Mouse (Mus musculus) stomach, embryonic 14.5 days (tissue): Measurements from ENCODE around the gene Nr5a2. TPM values are rescaled to one million over a fixed set of nuclear protein-coding genes. Genes with fewer than 3 reads are reported as not detected.

Source experiments
- ATAC-seq: fragments of 200-750 bp; cut with Nextera tagmentation; 2 replicates; pipeline ENCODE4 v1.8.0; 2017; ENCODE audit warnings: low read depth, moderate TSS enrichment; ENCODE audit not compliant: insufficient number of reproducible peaks, insufficient read depth, low FRiP score
- H3K27ac ChIP-seq: fragments of 300-500 bp; sonication (generic); 2 replicates; pipeline ENCODE4 v1.5.1; 2014; ENCODE audit warnings: mild to moderate bottlenecking, low read length, moderate library complexity, mixed read lengths
- H3K27me3 ChIP-seq: fragments of 300-500 bp; sonication (generic); 2 replicates; pipeline ENCODE4 v1.6.1; 2014; ENCODE audit warnings: low read length, control low read depth, mixed read lengths; ENCODE audit not compliant: control insufficient read depth, insufficient read depth
- H3K36me3 ChIP-seq: fragments of 300-500 bp; sonication (generic); 2 replicates; pipeline ENCODE4 v1.6.1; 2014; ENCODE audit warnings: mild to moderate bottlenecking, control low read depth, low read length, moderate library complexity, mixed read lengths; ENCODE audit not compliant: control insufficient read depth, insufficient read depth
- H3K4me1 ChIP-seq: fragments of 300-500 bp; sonication (generic); 2 replicates; pipeline ENCODE4 v1.6.1; 2014; ENCODE audit warnings: low read length, control low read depth, mixed read lengths; ENCODE audit not compliant: control insufficient read depth, insufficient read depth
- H3K4me2 ChIP-seq: fragments of 300-500 bp; sonication (generic); replicated peaks from 2 replicates; pipeline ENCODE4 v1.6.1; 2014; ENCODE audit warnings: low read depth, low read length, control low read depth
- H3K4me3 ChIP-seq: fragments of 300-500 bp; sonication (generic); 2 replicates; pipeline ENCODE4 v1.5.1; 2014; ENCODE audit warnings: low read depth, low read length, control low read depth
- H3K9ac ChIP-seq: fragments of 300-500 bp; sonication (generic); replicated peaks from 2 replicates; pipeline ENCODE4 v1.6.1; 2014; ENCODE audit warnings: low read depth, mild to moderate bottlenecking, control low read depth, low read length, moderate library complexity, mixed read lengths
- H3K9me3 ChIP-seq: fragments of 300-500 bp; sonication (generic); 2 replicates; pipeline ENCODE4 v1.6.1; 2016; ENCODE audit warnings: low read depth, low read length, control low read depth; ENCODE audit not compliant: control insufficient read depth
- WGBS: fragments of 180-500 bp; shearing (Covaris S2); extraction: QIAGEN DNeasy Blood & Tissue Kit; methylation state at CpG from one replicate; pipeline ENCODE4 v1.1.7; 2014; 5-methylcytosine and 5-hydroxymethylcytosine counted together
- polyA plus RNA-seq: library from polyadenylated mRNA; unstranded; fragments of >200 nt; fragmentation: Nextera tagmentation; extraction: Ambion mirVana; gene quantifications from 2 replicates; pipeline ENCODE4 v1.2.1, GENCODE M21; 2014

Gene Nr5a2
- 1.4 and 3.5 TPM in 2 replicates for polyA plus RNA-seq

GRCm38 (mm10) chr1:136960428-136961012 is at the start of gene Nr5a2:
TSS of gene Nr5a2 (minus strand) at chr1:136960448.
- peak; percentile 80 for ATAC-seq
- peaks cover 5% of the 10 kb centered on the region; the same call in 1 of the 2 replicates for H3K27me3 ChIP-seq
- H3K4me3 ChIP-seq, result peak within 1 kb of the TSS; percentile 9; the same call in 1 of the 2 replicates
- H3K36me3 ChIP-seq, result no peaks in the 10 kb centered on the region
- 33% methylated on average over 4 of the region's 4 CpGs for WGBS
- no peak within 1 kb of the TSS for H3K27ac ChIP-seq
- no peak within 1 kb of the TSS for H3K4me2 ChIP-seq
- no peaks in the 10 kb centered on the region for H3K9me3 ChIP-seq
- H3K4me1 ChIP-seq, result no peaks in the 10 kb centered on the region
- H3K9ac ChIP-seq, result no peak within 1 kb of the TSS; the same call in 1 of the 2 replicates

DNA sequence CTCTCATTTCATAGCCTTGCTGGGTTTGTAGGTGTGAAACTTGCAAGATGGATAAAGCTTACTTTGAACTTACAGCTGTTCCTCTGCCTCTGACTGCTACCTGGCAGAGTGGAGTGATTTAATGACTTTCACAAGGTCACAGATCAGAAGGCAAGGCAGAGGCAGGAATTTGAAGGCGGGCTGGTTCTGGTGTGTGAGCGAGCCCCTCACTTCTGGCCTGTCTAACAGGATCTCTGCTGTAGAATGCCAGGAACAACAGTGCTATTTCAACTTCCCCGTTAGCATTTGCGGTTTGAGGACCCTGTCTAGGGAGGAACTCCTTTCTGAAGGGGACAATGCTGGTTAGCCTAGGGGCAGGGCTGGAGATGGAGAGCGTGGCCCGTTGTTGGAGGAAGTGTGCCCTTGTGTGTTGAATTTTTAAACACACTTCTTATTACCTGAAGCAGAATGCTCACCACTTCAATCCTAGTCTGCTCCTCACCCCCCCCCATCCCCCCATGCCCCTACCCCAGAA is 48.5 kb upstream of the Nr5a2 start:
- ATAC-seq, result no peak
- Histone ChIP-seq H3K27ac (no peak overlapping the region), H3K9ac (no peak overlapping the region), H3K4me3 (no peak overlapping the region), H3K9me3 (no peaks in the 10 kb centered on the region), H3K4me1 (no peaks in the 10 kb centered on the region), H3K27me3 (no peaks in the 10 kb centered on the region), H3K4me2 (no peak overlapping the region), H3K36me3 (no peaks in the 10 kb centered on the region)
- 65% methylated on average over 6 of the region's 6 CpGs for WGBS

GRCm38 (mm10) chr1:137003816-137004215 is 43.6 kb upstream of the Nr5a2 start:
- WGBS, result 96% methylated on average over 1 of the region's 1 CpGs
- ATAC-seq, result no peak
- Histone ChIP-seq H3K4me1 (no peaks in the 10 kb centered on the region), H3K9ac (no peak overlapping the region), H3K27me3 (no peaks in the 10 kb centered on the region), H3K4me2 (no peak overlapping the region), H3K4me3 (no peak overlapping the region), H3K9me3 (no peaks in the 10 kb centered on the region; the same call in 1 of the 2 replicates), H3K27ac (no peak overlapping the region), H3K36me3 (no peaks in the 10 kb centered on the region)

GRCm38 (mm10) chr1:137003144-137003543 is 42.9 kb upstream of the Nr5a2 start:
- no peak overlapping the region for H3K4me2 ChIP-seq
- no peaks in the 10 kb centered on the region for H3K27me3 ChIP-seq
- H3K9ac ChIP-seq, result no peak overlapping the region
- H3K36me3 ChIP-seq, result no peaks in the 10 kb centered on the region
- no peak overlapping the region for H3K27ac ChIP-seq
- H3K4me3 ChIP-seq, result no peak overlapping the region
- H3K9me3 ChIP-seq, result no peaks in the 10 kb centered on the region; the same call in 1 of the 2 replicates
- no peaks in the 10 kb centered on the region for H3K4me1 ChIP-seq
- WGBS, result 100% methylated on average over 1 of the region's 1 CpGs
- no peak for ATAC-seq

DNA sequence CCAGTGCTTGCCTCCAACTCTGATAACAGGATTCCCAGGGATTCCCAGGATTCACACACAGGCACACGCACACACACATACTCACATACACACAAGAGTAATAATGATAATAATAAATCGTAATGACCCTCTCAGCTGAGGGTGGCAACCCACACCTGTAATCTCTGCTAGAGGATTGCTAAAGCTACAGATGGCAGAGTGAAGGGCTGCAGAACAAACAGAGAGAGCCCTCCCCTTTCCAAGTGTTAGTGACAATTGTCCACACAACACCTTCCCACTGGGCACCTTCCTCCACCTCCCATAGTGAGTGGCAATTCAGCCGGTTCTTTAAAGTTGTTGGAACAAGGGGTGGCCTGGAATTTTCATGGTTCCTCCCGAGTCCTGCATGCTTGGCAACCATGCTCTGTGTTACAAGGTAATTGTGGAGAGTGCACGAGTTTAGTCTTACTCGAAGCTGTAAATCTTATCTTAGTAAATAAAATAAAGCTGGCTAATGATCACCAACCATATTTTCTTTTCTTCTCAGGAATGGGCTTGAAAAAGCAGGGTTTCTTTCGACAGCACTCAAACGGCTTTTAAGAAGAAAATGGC is 31.6 kb upstream of the Nr5a2 start:
- Histone ChIP-seq H3K4me1 (no peaks in the 10 kb centered on the region), H3K36me3 (no peaks in the 10 kb centered on the region), H3K27ac (no peak overlapping the region), H3K9ac (no peak overlapping the region), H3K27me3 (no peaks in the 10 kb centered on the region), H3K9me3 (no peaks in the 10 kb centered on the region), H3K4me3 (no peak overlapping the region), H3K4me2 (no peak overlapping the region)
- WGBS, result 52% methylated on average over 8 of the region's 8 CpGs
- ATAC-seq, result no peak

GRCm38 (mm10) chr1:136980253-136980893 is 20.1 kb upstream of the Nr5a2 start:
- Histone ChIP-seq H3K9me3 (no peaks in the 10 kb centered on the region), H3K36me3 (no peaks in the 10 kb centered on the region), H3K4me2 (no peak overlapping the region), H3K9ac (no peak overlapping the region), H3K27me3 (no peaks in the 10 kb centered on the region), H3K27ac (no peak overlapping the region), H3K4me3 (no peak overlapping the region), H3K4me1 (no peaks in the 10 kb centered on the region)
- peak; percentile 67 for ATAC-seq
- WGBS, result 52% methylated on average over 5 of the region's 5 CpGs

GRCm38 (mm10) chr1:136977867-136978266 is 17.6 kb upstream of the Nr5a2 start:
- no peaks in the 10 kb centered on the region for H3K9me3 ChIP-seq
- no peak overlapping the region for H3K4me2 ChIP-seq
- no peak for ATAC-seq
- no peak overlapping the region for H3K27ac ChIP-seq
- no peaks in the 10 kb centered on the region for H3K27me3 ChIP-seq
- 78% methylated on average over 3 of the region's 3 CpGs for WGBS
- no peak overlapping the region for H3K9ac ChIP-seq
- H3K4me1 ChIP-seq, result no peaks in the 10 kb centered on the region
- H3K4me3 ChIP-seq, result no peak overlapping the region
- no peaks in the 10 kb centered on the region for H3K36me3 ChIP-seq

DNA sequence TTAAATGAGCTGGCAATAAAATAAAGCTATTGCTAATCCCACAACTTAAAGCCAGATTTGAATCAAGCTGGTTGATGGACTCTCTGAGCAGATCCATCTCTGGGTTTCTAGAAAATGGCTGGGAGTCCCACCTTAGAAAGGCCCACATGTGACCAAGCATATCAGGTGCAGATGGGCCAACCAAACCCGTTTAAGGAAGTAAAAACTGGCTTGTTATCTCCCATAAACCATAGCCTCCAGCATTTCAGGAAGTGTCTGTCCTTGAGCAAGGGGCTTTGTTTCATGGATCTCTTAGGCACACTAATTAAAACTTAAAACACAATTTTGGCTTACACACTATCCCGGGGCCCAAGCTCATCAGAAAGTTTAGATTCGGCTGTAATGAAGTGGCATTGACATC is 13.8 kb upstream of the Nr5a2 start:
- no peaks in the 10 kb centered on the region for H3K9me3 ChIP-seq
- no peak for ATAC-seq
- H3K4me1 ChIP-seq, result no peaks in the 10 kb centered on the region
- 81% methylated on average over 3 of the region's 3 CpGs for WGBS
- no peaks in the 10 kb centered on the region for H3K36me3 ChIP-seq
- no peak overlapping the region for H3K9ac ChIP-seq
- no peak overlapping the region for H3K4me2 ChIP-seq
- H3K27me3 ChIP-seq, result no peaks in the 10 kb centered on the region
- H3K27ac ChIP-seq, result no peak overlapping the region
- H3K4me3 ChIP-seq, result no peak overlapping the region
